Mouse (Mus musculus) megakaryocyte, embryonic 14.5 days (primary cell): ENCODE measurements around the gene Mlycd.

ENCODE experiments used
- FLI1 ChIP-seq: IDR thresholded peaks from 2 replicates; pipeline ENCODE4 v1.6.1; 2012; ENCODE audit warnings: low read length, inconsistent platforms, mixed read lengths
- GATA1 ChIP-seq: IDR thresholded peaks from 3 replicates; pipeline ENCODE4 v1.6.1; 2012; ENCODE audit warnings: mixed read lengths, low read length, inconsistent platforms, borderline replicate concordance

- TF ChIP-seq GATA1, result no peak
- no peak for TF ChIP-seq FLI1
Observed at GRCm38 (mm10) chr8:119345683-119346075, 49.0 kb upstream of the Mlycd start.
